Mouse (Mus musculus) kidney, adult 2 months (tissue): ENCODE measurements around the gene Nfib. TPM values are rescaled to one million over a fixed set of nuclear protein-coding genes. Genes with fewer than 3 reads are reported as not detected.

Experiments used
- DNase-seq: peaks from one replicate; pipeline ENCODE4 v3.0.0; 2021
- H3K27ac ChIP-seq: fragments of 200-500 bp; 2 replicates; pipeline ENCODE4 v1.5.1; 2012; ENCODE audit warnings: low read depth, low read length, control low read depth, inconsistent platforms; ENCODE audit not compliant: insufficient read depth
- H3K27me3 ChIP-seq: fragments of 200-500 bp; replicated peaks from 2 replicates; pipeline ENCODE4 v1.6.1; 2012; ENCODE audit warnings: mild to moderate bottlenecking, moderate library complexity, low read length, inconsistent platforms; ENCODE audit not compliant: control insufficient read depth, insufficient read depth
- H3K36me3 ChIP-seq: fragments of 200-500 bp; 2 replicates; pipeline ENCODE4 v1.6.1; 2012; ENCODE audit warnings: mild to moderate bottlenecking, moderate library complexity, low read length, inconsistent platforms; ENCODE audit not compliant: control insufficient read depth, insufficient read depth
- H3K4me1 ChIP-seq: fragments of 200-500 bp; 2 replicates; pipeline ENCODE4 v1.6.1; 2011; ENCODE audit warnings: low read length; ENCODE audit not compliant: control insufficient read depth, insufficient read depth
- H3K4me3 ChIP-seq: fragments of 200-500 bp; 2 replicates; pipeline ENCODE4 v1.5.1; 2011; ENCODE audit warnings: mild to moderate bottlenecking, low read depth, low read length, control low read depth; ENCODE audit not compliant: insufficient read depth
- CTCF ChIP-seq: fragments of 200-500 bp; conservative IDR thresholded peaks from 2 replicates; pipeline ENCODE4 v1.5.1; 2011; ENCODE audit warnings: low read depth, mild to moderate bottlenecking, control low read depth, low read length, moderate library complexity, mixed read lengths; ENCODE audit not compliant: insufficient read depth, insufficient read length
- POLR2A ChIP-seq: fragments of 200-500 bp; IDR thresholded peaks from one replicate; pipeline ENCODE4 v1.6.1; 2011; ENCODE audit warnings: low read depth, low read length, control low read depth
- WGBS: fragments of 180-500 bp; shearing (Covaris S2); methylation state at CpG from one replicate; pipeline ENCODE4 v1.1.7; 2018; 5-methylcytosine and 5-hydroxymethylcytosine counted together
- polyA plus RNA-seq: library from polyadenylated mRNA; depleted of rRNA; stranded (reverse); fragments of >200 nt; gene quantifications from 2 replicates; pipeline ENCODE4 v1.2.3, GENCODE M21; 2012

Nfib gene
- polyA plus RNA-seq, 1 experiment: 17.6 TPM

DNA sequence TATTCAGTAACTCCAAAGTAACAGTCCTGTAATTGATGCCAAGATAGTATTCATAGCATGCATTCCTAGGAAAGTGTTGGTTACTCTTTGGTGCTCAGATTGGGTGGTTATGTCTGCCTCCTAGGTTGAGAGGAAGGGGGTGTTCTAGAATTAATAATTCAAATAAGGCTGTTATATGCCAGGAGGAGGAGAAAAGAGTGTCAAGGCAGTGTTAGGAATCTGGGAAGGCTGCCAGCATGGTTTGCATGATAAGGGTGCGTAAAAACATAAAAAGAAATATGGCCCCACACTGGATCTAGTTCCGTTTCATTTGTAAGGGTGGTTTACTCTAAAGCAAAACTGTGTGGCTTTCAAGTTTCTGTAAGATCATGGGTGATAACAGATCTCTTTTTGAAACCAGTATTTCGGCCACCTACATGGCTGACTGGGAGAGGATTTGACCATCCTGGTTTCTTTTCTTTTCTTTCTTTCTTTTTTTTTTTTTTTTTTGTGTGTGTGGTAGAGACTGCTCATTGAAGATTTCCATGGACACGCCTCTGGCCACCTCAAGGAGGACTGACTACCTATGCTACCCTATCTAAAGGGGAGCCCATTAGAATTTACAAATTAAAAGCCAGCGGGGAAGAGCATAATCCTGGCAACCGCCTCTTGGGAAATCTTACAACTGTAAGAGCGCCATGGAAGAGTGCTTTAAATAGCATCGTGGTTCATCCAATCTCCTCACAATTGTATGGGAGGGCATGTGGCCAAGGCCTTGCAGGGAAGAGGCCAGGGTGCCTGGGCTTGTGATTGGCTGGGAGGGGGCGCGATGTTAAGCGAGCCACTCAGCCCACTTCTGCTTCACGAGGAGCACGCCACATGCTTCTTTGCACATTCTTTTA is 132.9 kb downstream of the Nfib start:
- no peak overlapping the region for H3K4me3 ChIP-seq
- no peaks in the 10 kb centered on the region for H3K36me3 ChIP-seq
- 77% methylated on average over 13 of the region's 13 CpGs for WGBS
- H3K4me1 ChIP-seq: no peaks in the 10 kb centered on the region
- no peak for DNase-seq
- no peaks in the 10 kb centered on the region for H3K27me3 ChIP-seq
- H3K27ac ChIP-seq: no peak overlapping the region
- TF ChIP-seq POLR2A (no peak), CTCF (no peak)

DNA sequence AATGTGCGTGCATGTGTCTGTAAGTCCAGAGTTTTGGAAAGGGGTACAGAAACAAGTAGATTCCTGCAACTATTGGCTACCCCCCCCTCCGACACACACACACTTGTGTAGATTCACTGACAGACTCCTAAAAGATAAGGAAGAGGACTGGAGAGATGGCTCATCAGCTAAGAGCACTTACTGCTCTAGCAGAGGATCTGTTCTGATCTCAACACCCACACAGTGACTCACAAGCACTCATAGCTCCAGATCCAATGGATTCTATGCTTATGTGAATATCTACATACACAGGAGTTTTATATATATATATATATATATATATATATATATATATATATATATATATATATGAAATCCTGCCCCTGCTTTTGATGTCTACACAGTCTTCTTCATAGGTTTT is 146.7 kb downstream of the Nfib start:
- Histone ChIP-seq H3K27me3 (no peaks in the 10 kb centered on the region), H3K4me3 (no peak overlapping the region), H3K36me3 (no peaks in the 10 kb centered on the region), H3K4me1 (no peaks in the 10 kb centered on the region), H3K27ac (no peak overlapping the region)
- TF ChIP-seq POLR2A (no peak), CTCF (no peak)
- WGBS: 95% methylated on average over 2 of the region's 2 CpGs
- DNase-seq: no peak

DNA sequence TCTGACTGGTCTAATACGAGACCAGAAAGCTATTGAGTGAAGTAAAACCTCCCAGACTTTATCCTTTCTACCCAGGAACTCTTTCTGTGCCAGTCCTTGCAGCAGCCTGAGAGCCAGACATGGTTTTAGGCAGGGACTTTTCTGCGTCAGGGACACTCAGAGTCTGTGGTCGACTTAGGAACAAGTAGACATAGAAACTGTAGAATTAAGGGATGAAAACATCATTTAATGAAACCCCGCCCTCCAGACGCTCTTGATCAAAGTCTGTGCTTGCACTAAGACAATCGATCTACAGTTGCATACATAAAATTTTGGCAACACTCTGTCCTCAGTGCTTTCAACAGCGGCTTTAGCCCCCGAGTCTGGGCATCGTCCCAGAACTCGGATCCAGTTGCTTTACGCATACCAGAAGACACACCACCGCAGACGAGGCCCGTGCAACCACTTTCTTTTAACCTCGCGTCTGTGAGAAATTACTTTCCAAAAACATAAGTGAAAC is 149.8 kb downstream of the Nfib start:
- H3K27ac ChIP-seq: no peak overlapping the region
- no peak for DNase-seq
- TF ChIP-seq CTCF: no peak
- no peak for TF ChIP-seq POLR2A
- H3K4me1 ChIP-seq: no peaks in the 10 kb centered on the region
- H3K27me3 ChIP-seq: no peaks in the 10 kb centered on the region
- H3K4me3 ChIP-seq: no peak overlapping the region
- H3K36me3 ChIP-seq: no peaks in the 10 kb centered on the region
- WGBS: 78% methylated on average over 16 of the region's 16 CpGs

DNA sequence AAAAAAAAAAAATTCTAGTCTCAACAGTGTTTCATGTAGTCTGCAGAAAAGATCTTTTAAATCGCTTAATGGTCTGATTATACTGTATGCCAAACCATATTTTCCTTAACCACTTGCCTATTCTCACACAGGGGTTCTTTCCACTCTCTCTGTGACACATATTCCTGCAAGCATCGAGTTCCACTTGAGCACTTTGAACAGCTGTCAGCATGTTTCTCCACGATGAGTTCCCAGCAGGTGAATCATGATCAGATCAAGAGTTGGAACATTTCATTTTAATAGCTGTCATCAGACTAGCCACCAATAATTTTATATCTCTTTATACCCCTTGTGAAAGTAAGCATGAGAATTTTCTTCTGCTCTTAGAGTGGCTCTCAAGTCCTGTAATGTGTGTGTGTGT is 151.9 kb downstream of the Nfib start:
- H3K36me3 ChIP-seq: no peaks in the 10 kb centered on the region
- no peaks in the 10 kb centered on the region for H3K27me3 ChIP-seq
- H3K4me3 ChIP-seq: no peak overlapping the region
- TF ChIP-seq CTCF: no peak
- no peak for TF ChIP-seq POLR2A
- H3K4me1 ChIP-seq: no peaks in the 10 kb centered on the region
- WGBS: 67% methylated on average over 3 of the region's 3 CpGs
- H3K27ac ChIP-seq: no peak overlapping the region
- no peak for DNase-seq

DNA sequence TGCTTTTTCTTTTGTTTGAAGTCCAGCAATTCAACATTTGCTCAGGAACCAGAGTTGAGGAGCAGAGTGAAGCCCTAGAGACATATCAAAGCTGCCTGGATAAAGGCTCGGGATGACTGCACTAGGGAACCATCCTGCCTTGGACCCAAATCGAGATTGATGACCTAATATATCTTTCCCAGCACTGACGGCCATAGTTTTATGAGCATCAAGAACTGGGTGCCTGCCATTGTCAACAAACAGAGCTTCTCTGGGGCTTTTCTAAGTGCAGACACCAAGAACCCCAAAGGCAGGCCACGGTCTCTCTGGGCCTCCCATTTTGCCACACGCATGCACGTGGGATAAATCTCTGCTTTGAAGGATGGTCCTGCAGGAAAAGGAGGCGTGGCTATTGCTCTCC is 153.3 kb downstream of the Nfib start:
- Histone ChIP-seq H3K36me3 (no peaks in the 10 kb centered on the region), H3K27me3 (no peaks in the 10 kb centered on the region), H3K4me3 (no peak overlapping the region), H3K27ac (no peak overlapping the region), H3K4me1 (no peaks in the 10 kb centered on the region)
- TF ChIP-seq CTCF (no peak), POLR2A (no peak)
- 53% methylated on average over 7 of the region's 7 CpGs for WGBS
- no peak for DNase-seq

DNA sequence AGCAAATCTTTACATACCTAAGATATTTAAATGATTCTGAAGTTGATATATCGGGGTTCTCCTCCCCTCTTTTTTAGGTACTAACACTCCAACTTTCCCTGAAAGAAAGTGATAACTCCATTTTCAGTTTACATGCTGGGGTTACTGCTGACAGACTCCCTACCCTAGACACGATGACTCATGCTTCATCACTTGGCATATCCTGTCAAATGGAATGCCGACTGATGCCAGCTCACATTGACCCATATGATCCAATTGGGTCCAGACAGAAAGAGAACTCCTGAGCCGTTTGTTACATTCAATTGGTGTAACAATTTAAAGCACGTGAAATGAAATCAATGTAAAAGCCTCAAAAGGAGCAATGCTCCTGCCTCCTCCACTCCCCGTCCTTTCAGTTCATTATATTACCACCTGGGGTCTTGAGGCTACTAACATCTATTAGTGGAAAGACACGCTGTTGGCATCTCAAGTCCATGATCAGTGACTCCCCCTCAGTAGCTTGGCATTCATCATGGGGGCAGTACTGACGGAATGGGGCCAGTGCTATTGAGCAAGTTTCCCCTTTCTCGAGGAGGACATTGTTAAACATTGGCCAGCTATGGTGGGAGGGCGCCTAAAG is 155.7 kb downstream of the Nfib start:
- DNase-seq: no peak

DNA sequence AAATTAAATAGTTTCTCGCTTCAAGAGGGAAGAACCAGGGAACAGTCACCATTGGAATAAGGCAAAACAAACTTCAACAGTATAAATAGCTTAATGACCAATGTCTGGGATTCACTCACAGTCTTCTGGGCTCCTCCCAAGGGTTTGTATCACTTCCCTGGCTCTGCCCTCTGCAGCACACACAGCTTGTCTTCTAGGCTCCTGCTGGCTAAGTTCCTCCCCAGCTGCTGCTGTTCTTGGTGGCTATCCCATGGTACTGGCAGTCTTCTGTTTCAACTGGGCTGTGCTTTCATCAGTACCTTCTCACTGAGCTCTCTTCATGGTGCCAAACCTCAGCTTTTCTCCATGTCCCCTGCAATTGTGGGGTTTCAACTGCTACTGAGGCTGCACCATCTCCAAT is 157.3 kb downstream of the Nfib start:
- TF ChIP-seq CTCF (no peak), POLR2A (no peak)
- DNase-seq: no peak

More for the DNA sequence above, 155.7 kb downstream of the Nfib start:
- H3K36me3 ChIP-seq: no peaks in the 10 kb centered on the region
- no peak for TF ChIP-seq CTCF
- no peak for TF ChIP-seq POLR2A
- WGBS: 78% methylated on average over 10 of the region's 10 CpGs
- H3K27ac ChIP-seq: no peak overlapping the region
- no peaks in the 10 kb centered on the region for H3K4me1 ChIP-seq
- H3K27me3 ChIP-seq: no peaks in the 10 kb centered on the region
- H3K4me3 ChIP-seq: no peak overlapping the region

More for the DNA sequence above, 157.3 kb downstream of the Nfib start:
- H3K27me3 ChIP-seq: no peaks in the 10 kb centered on the region
- H3K4me1 ChIP-seq: no peaks in the 10 kb centered on the region
- no peak overlapping the region for H3K4me3 ChIP-seq
- no peaks in the 10 kb centered on the region for H3K36me3 ChIP-seq
- H3K27ac ChIP-seq: no peak overlapping the region
- WGBS: 95% methylated on average over 1 of the region's 1 CpGs
